Mouse (Mus musculus): ENCODE measurements around the gene Ano9.

The Ano9 gene

DNA sequence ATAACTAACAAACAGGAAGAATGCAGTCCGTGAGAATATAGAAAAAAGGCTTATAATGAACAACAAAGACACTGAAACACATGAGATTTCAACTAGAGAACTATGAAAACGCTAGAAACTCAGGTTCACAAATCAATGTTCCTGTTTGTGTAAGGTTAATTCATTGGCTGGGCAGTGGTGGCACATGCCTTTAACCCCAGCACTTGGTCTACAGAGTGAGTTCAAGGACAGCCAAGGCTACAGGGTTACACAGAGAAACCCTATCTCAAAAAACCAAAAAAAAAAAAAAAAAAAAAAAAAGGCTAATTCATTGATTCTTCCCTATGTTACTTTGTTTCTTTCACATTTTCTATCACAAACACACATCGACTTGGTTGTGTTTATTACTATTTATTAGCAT is 3.0 kb upstream of the Ano9 start:
- in situ Hi-C loops (cut with MboI; ENCODE audit: low pct_unique_long_range_greater_than_20kb in 1 of 2, low sequenced_read_pairs in 2 of 2, unreplicated experiment in 1 of 2), result no loop called here

DNA sequence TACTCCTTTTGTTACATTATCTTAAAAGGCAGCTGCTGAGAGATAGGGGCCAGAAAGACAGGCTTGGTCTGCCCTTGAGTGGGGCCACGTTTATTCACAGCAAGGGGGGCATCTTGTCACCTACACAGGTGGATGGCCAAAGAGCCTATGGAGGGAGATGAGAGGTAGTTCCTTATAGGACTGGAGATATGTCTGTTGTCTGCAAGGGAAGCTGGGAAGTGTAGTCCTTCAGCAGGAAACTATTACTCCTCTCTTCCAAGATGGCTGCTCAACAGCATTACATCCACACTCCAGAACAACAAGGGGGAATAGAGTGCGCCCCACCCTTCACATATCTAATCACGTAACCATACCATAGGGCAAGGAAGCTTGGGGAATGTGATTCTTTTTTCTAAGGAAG is 1.9 kb upstream of the Ano9 start:
- in situ Hi-C loops (cut with MboI; ENCODE audit: low pct_unique_long_range_greater_than_20kb in 1 of 2, low sequenced_read_pairs in 2 of 2, unreplicated experiment in 1 of 2), result no loop called here

DNA sequence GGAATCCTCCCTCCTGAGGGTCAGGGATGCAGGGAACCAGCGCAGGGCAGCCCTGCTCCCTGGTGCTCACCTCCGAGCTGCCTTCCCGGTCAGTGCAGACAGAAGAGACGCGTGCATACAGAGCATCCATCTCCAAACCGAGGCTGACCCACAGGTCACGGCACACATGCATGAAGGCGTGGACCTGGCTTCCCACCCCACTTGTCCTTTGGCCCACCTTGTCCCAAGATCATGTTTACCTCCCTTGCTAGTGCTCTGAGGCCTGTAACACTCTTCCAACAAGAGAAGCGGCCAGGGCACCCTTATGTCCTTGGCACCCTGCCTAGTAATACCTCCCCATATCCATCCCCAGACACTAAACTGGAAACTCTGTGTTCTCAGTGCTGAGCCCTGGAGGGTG is 1.7 kb downstream of the Ano9 start:
- in situ Hi-C loops (cut with MboI; ENCODE audit: low pct_unique_long_range_greater_than_20kb in 1 of 2, low sequenced_read_pairs in 2 of 2, unreplicated experiment in 1 of 2), result no loop called here

DNA sequence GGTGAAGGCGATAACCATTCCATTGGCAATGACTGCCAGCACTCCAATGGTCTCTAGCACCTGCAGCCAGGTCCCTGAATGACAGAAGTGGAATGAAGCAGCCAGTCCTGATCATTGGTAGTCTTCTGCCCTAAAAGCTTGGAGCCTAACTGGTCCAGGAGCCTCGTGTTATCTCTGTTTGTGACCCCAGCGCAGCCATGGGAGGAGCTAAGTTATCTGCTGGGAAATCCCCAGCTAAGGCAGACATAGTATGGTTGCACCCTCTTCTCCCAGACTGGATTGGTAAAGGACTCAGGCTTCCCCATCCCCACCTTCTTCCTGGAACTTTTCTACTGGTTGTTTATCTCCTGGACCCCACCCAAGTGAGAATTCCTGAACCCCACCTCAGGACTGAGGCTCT is 14.4 kb downstream of the Ano9 start:
- in situ Hi-C loops (cut with MboI; ENCODE audit: low pct_unique_long_range_greater_than_20kb in 1 of 2, low sequenced_read_pairs in 2 of 2, unreplicated experiment in 1 of 2), result no loop called here

DNA sequence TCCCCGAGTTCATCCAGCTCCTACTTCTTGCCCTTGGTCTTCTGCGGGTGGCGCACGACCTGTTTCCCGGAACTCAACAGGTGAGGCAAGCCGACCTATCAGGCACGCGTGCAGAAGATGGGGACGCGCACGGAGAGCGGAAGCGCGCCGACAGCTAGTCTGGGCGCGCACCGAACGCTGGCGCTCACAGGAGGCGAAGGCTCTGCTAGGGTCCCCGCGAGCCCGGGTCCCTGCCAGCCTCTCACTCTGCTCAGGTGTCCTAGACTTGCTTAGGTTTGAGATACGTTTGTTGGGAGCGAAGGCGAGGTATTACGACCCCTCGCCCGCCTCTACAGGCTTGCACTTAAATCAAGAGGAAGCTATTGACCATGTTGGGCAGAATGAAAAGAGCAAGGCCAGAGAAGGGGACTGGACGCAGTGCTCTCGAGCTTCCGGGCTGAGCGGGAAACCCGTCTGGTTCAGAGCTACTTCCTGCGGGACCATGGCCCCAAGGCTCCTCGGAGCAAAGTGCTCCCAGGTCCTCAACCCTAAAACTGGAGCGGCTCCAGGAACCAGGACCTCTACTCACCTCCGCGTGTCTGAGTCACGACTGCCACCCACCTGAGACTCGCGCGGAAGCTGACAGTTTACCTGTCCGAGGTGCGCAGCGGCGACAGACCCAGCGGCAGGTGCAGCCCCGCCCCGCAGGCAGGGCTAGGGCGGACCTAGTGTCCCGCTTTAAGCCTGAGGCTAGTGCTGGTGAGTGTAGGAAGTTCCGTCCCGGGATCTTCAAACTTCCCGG is 17.5 kb downstream of the Ano9 start, which contains the start of gene Sigirr:
Gene Sigirr (minus strand): TSS at position 662 of the 781 bp plus-strand sequence.
- in situ Hi-C loops (cut with MboI; ENCODE audit: low pct_unique_long_range_greater_than_20kb in 1 of 2, low sequenced_read_pairs in 2 of 2, unreplicated experiment in 1 of 2), result loop anchor here in 1 of 2 experiments (5.0 kb wide), 1 partner anchor 72 kb away; the partner anchor contains the start of gene Rnh1

DNA sequence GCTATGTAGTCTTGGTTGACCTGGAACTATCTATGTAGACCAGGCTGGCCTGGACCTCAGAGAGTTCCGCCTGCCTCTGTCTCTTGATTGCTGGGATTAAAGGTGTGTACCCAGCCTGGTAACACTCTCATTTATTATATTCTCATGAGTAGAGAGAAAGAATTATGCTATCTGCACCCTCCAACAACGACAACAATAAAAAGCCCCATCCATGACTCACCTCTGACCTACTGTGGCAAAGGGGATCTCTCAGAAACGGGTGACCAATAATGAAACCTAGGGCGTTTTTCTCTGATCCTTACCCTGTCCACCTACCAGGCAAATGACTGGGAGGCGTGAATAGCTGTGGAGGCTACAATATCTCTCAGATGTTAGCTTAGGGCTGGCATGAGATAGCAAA is 20.4 kb downstream of the Ano9 start:
- in situ Hi-C loops (cut with MboI; ENCODE audit: low pct_unique_long_range_greater_than_20kb in 1 of 2, low sequenced_read_pairs in 2 of 2, unreplicated experiment in 1 of 2), result loop anchor here in 1 of 2 experiments (5.0 kb wide), 1 partner anchor 75 kb away; the partner anchor contains the start of gene Rnh1

DNA sequence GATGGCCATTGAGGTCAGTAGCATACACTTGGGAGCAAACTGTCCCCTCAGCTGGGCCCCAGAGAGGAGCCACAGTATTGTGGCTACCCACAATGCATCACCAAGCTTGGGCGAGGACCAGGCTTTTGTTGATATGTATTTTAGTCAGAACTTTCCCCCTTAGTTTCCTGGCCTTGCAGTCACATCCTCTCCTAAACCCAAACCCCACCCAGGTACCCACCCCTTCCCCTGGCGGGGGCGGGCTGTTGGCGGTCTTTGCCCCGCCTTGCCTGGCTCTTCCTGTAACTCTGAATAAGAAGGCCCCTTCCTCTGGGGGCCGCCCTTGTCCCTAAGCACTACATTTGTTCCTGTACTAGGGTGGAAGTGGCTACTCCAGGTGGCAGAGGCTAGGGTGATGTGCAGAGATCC is 21.0 kb downstream of the Ano9 start:
- in situ Hi-C loops (cut with MboI; ENCODE audit: low pct_unique_long_range_greater_than_20kb in 1 of 2, low sequenced_read_pairs in 2 of 2, unreplicated experiment in 1 of 2), result loop anchor here in 1 of 2 experiments (5.0 kb wide), 1 partner anchor 76 kb away; the partner anchor contains the start of gene Rnh1

DNA sequence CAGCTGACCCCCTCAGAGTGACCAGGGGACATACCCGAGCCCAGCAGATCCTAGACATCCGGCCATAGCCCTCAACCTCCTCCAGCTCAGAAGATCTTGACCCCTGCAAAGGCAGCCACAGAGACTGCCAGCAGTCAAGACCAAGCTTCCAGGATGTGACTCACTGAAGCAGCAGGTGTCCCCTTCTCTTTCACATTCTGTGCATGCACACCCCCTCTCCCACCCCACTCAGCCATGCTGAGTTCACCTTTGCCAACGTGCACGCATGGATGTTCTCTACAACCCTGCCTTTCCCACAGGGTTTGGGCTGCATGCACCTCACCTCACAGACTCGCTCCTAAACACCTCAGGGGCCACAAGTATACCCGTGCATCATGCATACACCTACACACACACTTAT is 21.6 kb downstream of the Ano9 start:
- in situ Hi-C loops (cut with MboI; ENCODE audit: low pct_unique_long_range_greater_than_20kb in 1 of 2, low sequenced_read_pairs in 2 of 2, unreplicated experiment in 1 of 2), result loop anchor here in 1 of 2 experiments (5.0 kb wide), 1 partner anchor 76 kb away; the partner anchor contains the start of gene Rnh1

DNA sequence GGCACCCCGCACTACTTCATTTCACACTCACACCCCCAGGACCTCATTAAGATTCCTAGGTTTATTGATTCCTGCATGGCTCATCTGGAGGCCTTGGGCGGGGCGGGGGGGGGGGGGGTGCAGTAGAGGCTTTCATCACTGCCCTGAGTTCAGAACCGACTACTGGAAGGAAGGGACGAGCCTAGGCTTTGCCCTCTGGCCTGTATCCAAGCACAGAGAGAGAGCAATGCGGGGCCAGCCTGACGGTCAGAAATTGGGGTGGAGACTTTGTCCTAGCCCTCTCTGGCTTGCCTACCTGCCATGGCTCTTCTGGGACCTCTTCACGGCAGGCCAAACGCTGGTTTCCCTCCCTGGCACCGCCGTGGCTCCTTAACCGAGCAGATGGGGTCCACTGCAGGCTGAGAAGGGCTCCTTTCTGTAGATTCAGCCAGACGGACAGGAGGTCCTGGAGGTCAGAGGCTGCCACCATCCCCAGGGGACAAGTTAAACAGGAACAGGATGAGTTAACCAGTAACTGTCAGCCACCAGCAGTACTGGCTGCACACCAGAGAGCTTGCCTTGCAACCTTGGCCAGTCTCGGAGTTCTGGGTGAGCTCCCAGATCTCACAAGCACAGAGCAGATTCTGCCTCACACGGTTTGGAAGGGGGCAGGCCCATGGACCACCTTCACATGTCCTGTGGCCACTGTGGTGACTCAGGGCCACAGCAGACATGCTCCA is 23.0 kb downstream of the Ano9 start:
- in situ Hi-C loops (cut with MboI; ENCODE audit: low pct_unique_long_range_greater_than_20kb in 1 of 2, low sequenced_read_pairs in 2 of 2, unreplicated experiment in 1 of 2), result loop anchor here (5.0 kb wide), 2 partner anchors 78 to 83 kb away; partner anchors contain the start of gene Rnh1 (in 1 of the 2)

DNA sequence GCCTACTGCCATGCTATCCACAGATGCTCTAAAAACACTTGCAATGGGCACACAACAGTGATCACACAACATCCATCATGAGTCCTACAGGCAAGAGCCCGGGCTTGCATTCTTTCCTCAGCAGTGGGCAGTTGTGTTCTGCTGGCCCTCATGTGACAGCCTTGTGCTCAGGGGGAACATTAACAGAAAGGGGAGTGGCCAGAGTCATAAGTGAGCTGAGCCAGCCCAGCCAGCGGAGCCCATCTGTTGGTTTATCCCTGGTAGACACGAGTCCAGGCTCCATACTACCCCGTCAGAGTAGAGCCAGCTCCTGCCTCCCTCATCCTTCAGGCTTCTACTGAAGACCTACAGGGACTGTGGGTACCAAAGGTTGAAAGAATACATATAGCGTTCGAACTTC is 23.7 kb downstream of the Ano9 start:
- in situ Hi-C loops (cut with MboI; ENCODE audit: low pct_unique_long_range_greater_than_20kb in 1 of 2, low sequenced_read_pairs in 2 of 2, unreplicated experiment in 1 of 2), result loop anchor here in 1 of 2 experiments (5.0 kb wide), 1 partner anchor 83 kb away; no protein-coding TSS in a partner anchor

DNA sequence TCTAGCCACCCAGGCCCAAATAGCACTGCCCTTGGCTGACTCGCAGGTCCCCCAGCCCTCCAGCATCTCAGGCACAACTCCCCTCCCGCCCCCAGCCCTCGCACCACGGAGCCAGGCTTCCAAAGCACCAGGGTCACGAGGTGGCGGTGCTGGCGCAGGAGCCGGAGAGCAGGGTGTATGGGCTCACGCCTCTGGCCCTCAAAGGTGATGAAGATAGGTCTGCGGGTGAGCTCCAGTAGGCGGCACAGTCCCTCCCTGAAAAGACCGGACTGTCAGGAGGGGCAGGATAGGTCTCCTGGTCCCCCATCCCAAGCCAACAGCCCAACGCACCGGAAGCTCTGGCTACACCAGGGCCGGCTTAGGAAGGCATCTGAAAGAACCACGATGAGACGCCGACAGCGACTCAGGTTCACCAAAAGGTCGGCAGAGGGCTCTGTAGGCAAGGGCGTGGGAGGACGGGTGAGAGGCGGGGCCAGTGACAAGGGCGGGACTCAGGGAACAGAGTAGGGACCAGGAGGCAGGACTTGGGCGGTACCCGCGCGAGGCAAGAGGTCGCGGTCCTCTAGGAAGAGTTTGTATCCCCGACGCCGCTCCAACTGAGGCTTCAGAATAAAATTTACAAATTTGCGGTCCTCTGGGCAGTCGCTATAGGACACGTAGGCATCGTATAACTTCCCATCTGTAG is 25.4 kb downstream of the Ano9 start:
- in situ Hi-C loops (cut with MboI; ENCODE audit: low pct_unique_long_range_greater_than_20kb in 1 of 2, low sequenced_read_pairs in 2 of 2, unreplicated experiment in 1 of 2), result loop anchor here in 1 of 2 experiments (5.0 kb wide), 1 partner anchor 85 kb away; no protein-coding TSS in a partner anchor

DNA sequence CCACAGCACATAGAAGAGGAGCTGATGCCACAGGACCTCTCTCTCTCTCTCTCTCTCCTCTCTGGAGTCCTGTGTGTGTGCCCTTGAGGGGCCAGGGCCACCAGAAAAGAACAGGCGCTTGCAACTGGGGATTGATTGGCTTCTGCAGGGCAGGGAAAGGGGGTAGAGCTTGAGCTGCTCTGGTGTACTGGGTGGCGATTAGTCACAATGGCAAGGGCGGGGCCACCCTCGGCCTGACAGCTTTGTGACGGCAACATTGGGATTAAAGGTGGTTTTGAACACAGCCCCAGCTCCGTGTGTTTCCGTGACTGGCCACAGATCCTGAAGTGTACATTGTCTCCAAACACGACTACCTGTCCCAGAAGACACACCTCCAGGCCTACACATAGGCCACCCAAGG is 27.4 kb downstream of the Ano9 start:
- in situ Hi-C loops (cut with MboI; ENCODE audit: low pct_unique_long_range_greater_than_20kb in 1 of 2, low sequenced_read_pairs in 2 of 2, unreplicated experiment in 1 of 2), result loop anchor here in 1 of 2 experiments (5.0 kb wide), 1 partner anchor 87 kb away; no protein-coding TSS in a partner anchor

DNA sequence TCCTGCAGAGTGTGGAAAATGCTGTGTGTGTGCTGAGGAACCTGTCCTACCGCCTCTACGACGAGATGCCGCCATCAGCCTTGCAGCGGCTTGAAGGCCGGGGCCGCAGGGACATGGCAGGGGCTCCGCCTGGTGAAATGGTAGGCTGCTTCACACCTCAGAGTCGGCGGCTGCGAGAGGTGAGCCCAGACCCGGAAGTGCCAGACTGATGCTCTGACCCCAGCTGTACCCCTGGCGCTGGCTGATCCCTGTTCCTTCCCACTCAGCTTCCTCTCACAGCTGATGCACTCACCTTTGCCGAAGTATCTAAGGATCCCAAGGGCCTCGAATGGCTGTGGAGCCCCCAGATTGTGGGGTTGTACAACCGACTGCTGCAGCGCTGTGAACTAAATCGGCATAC is 29.1 kb downstream of the Ano9 start:
- in situ Hi-C loops (cut with MboI; ENCODE audit: low pct_unique_long_range_greater_than_20kb in 1 of 2, low sequenced_read_pairs in 2 of 2, unreplicated experiment in 1 of 2), result no loop called here

DNA sequence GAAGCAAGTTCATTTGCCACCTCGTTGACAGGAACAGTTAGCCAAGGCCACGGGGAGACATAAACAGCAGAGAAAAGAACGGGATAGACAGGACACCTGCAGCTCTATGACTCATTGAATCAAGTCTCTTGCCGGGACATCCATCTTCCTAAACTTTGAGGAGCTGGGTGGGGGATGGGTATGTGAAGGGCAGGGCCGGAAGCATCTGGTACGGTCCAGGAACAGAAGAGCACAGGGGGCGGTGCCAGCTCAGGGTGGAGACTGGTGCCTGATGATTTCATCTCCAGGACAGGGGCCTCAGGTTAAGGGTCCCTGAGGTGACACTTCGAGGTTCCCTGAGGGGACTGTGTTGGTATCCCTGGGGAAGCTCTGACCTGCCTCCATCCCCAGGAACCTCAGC is 29.7 kb downstream of the Ano9 start:
- in situ Hi-C loops (cut with MboI; ENCODE audit: low pct_unique_long_range_greater_than_20kb in 1 of 2, low sequenced_read_pairs in 2 of 2, unreplicated experiment in 1 of 2), result no loop called here

DNA sequence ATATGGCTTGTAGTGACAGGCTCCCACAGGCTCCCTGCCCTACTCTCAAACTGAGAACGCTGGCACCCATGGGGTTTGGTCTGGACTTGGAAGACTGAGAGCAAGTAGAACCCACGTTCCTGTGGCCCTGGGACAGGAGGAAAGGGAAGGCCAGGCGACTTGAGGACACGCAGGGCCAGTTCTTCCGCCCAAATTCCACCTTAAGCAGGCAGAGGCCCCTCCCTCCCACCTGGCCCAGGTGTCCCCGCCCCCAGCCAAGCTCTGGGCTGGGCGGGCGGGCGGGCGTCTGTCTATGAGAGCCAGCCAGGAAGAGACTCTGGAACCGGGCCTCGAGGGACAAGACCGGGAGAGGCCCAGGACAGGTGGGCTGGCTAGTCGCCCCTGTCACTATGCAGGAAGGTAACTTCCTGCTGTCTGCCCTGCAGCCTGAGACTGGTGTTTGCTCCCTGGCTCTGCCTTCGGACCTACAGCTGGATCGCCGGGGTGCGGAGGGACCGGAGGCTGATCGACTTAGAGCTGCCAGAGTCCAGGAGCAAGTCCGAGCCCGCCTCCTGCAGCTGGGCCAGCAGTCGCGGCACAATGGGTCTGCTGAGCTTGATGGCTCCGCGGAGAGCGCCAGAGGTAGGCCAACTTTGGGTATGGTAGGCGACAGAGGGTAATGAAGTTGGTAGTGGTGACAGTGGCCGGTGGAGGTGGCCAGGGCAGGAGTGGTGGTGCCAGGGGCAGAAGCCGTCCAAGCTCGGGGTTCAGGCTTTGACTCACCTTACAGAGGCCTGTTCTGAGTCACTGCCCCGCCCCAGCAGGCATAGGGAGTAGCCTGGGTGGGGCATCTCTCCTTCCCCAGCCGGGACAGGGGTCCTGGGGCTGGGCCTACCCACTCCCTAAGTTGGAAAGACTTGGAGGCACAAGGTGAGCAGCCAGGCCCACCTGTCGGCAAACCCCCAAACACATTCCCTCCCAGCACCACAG is 37.8 kb downstream of the Ano9 start:
- in situ Hi-C loops (cut with MboI; ENCODE audit: low pct_unique_long_range_greater_than_20kb in 1 of 2, low sequenced_read_pairs in 2 of 2, unreplicated experiment in 1 of 2), result no loop called here

DNA sequence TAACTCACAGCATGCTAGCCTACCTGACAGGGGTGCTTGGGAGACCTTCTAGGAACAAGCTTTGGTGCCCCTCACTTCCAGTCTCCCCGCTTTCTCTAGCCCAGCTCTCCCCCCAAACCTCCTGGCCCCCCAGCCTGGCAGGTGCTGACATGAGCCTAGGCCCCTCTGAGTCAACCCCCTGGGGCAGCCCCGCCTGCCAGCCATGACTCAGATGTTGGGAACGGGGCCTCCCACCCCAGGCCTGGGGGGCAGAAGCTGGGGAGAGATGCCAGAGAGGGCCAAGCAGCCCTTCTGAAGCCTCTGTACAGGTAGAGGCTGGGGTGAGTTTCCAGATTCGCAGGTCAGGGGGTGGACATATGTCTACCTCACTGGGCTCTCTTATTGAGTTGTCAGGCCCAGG is 38.7 kb downstream of the Ano9 start:
- in situ Hi-C loops (cut with MboI; ENCODE audit: low pct_unique_long_range_greater_than_20kb in 1 of 2, low sequenced_read_pairs in 2 of 2, unreplicated experiment in 1 of 2), result no loop called here

DNA sequence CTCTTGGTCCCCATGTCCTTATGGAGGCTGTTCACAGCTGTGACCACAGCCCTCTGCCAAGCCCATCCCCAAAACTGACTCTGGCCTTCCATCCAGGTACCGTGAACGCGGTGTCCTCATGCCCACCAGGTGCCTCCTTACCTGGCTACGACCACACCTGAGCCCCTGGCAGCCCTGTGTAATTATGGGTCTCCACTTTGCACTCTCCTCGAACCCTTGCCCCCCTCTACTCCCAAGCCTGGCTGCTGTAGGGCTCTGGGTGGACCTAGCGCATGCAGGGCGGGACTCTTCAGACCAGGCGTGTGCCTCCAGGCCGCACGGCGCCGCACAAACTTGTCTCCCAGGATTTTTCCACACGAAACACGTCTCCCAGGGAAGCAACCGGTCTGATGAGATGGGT is 39.8 kb downstream of the Ano9 start, which contains the start of gene Pkp3:
Gene Pkp3 (plus strand): TSS at position 378 of the 400 bp plus-strand sequence.
- in situ Hi-C loops (cut with MboI; ENCODE audit: low pct_unique_long_range_greater_than_20kb in 1 of 2, low sequenced_read_pairs in 2 of 2, unreplicated experiment in 1 of 2), result no loop called here

DNA sequence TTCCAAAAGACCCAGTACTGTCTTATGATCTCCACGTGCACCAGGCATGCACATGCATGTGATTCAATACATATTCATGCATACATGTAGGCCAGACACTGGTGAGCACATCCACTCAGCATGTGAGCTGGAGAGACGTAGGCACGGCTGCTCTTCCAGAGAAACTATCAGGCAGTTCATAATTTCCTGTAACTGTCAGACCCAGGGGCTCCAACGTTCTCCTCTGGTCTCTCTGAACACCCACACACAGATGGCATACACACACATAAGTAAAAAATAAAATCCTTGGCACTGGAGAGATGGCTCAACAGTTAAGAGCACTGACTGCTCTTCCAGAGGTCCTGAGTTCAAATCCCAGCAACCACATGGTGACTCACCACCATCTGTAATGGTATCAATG is 43.8 kb downstream of the Ano9 start:
- in situ Hi-C loops (cut with MboI; ENCODE audit: low pct_unique_long_range_greater_than_20kb in 1 of 2, low sequenced_read_pairs in 2 of 2, unreplicated experiment in 1 of 2), result no loop called here

Measured in mouse embryonic stem cell (cell line).